Mouse (Mus musculus): Measurements from ENCODE around the gene Mrps5. TPM values are rescaled to one million over a fixed set of nuclear protein-coding genes. Genes with fewer than 3 reads are reported as not detected.

The Mrps5 gene
- polyA plus RNA-seq, 1 experiment from 2014 or later, result 70.5 TPM

GRCm38 (mm10) chr2:127619311-127619710 lies 32.3 kb downstream of the Mrps5 start:
- WGBS (ENCODE audit: insufficient replicate concordance), result 52% methylated on average over 3 of the region's 3 CpGs
- Histone ChIP-seq H3K36me3 (replicated peaks) (no peaks in the 10 kb centered on the region), H3K27ac (replicated peaks) (no peak overlapping the region), H3K9ac (no peak overlapping the region), H3K4me1 (replicated peaks) (no peaks in the 10 kb centered on the region), H3K4me2 (no peak overlapping the region), H3K4me3 (replicated peaks) (no peak overlapping the region), H3K9me3 (replicated peaks) (no peaks in the 10 kb centered on the region), H3K27me3 (peaks cover 9% of the 10 kb centered on the region; the same call in 1 of the 2 replicates)
- ATAC-seq (ENCODE audit: insufficient read depth), result no peak

- no peaks in the 10 kb centered on the region for H3K9me3 ChIP-seq (replicated peaks)
- H3K9ac ChIP-seq, result no peak overlapping the region
- no peak for ATAC-seq (ENCODE audit: insufficient read depth)
- H3K36me3 ChIP-seq (replicated peaks), result no peaks in the 10 kb centered on the region
- peaks cover 9% of the 10 kb centered on the region; the same call in 1 of the 2 replicates for H3K27me3 ChIP-seq
- no peak overlapping the region for H3K27ac ChIP-seq (replicated peaks)
- no peak overlapping the region for H3K4me2 ChIP-seq
- no peaks in the 10 kb centered on the region for H3K4me1 ChIP-seq (replicated peaks)
- no peak overlapping the region for H3K4me3 ChIP-seq (replicated peaks)
- 34% methylated on average over 3 of the region's 3 CpGs for WGBS (ENCODE audit: insufficient replicate concordance)
Observed at GRCm38 (mm10) chr2:127622065-127622464, 35.0 kb downstream of the Mrps5 start.

GRCm38 (mm10) chr2:127624786-127625185 lies 37.8 kb downstream of the Mrps5 start:
- Histone ChIP-seq H3K27me3 (peaks cover 9% of the 10 kb centered on the region; the same call in 1 of the 2 replicates), H3K27ac (replicated peaks) (no peak overlapping the region), H3K9me3 (replicated peaks) (no peaks in the 10 kb centered on the region), H3K4me3 (replicated peaks) (no peak overlapping the region), H3K36me3 (replicated peaks) (no peaks in the 10 kb centered on the region), H3K4me2 (no peak overlapping the region), H3K9ac (no peak overlapping the region), H3K4me1 (replicated peaks) (no peaks in the 10 kb centered on the region)
- 64% methylated on average over 2 of the region's 2 CpGs for WGBS (ENCODE audit: insufficient replicate concordance)
- no peak for ATAC-seq (ENCODE audit: insufficient read depth)

- WGBS (ENCODE audit: insufficient replicate concordance), result 62% methylated on average over 5 of the region's 5 CpGs
- Histone ChIP-seq H3K4me3 (replicated peaks) (no peak overlapping the region), H3K36me3 (replicated peaks) (no peaks in the 10 kb centered on the region), H3K9me3 (replicated peaks) (no peaks in the 10 kb centered on the region), H3K27ac (replicated peaks) (no peak overlapping the region), H3K9ac (no peak overlapping the region), H3K27me3 (peaks cover 9% of the 10 kb centered on the region; the same call in 1 of the 2 replicates), H3K4me1 (replicated peaks) (no peaks in the 10 kb centered on the region), H3K4me2 (no peak overlapping the region)
- no peak for ATAC-seq (ENCODE audit: insufficient read depth)
Observed at GRCm38 (mm10) chr2:127625659-127626058, 38.6 kb downstream of the Mrps5 start.

- Histone ChIP-seq H3K4me3 (replicated peaks) (no peak overlapping the region), H3K27ac (replicated peaks) (no peak overlapping the region), H3K9ac (no peak overlapping the region), H3K4me2 (no peak overlapping the region), H3K9me3 (replicated peaks) (no peaks in the 10 kb centered on the region), H3K27me3 (peaks cover 4% of the 10 kb centered on the region; the same call in 1 of the 2 replicates), H3K4me1 (replicated peaks) (no peaks in the 10 kb centered on the region), H3K36me3 (replicated peaks) (no peaks in the 10 kb centered on the region)
- WGBS (ENCODE audit: insufficient replicate concordance), result 56% methylated on average over 6 of the region's 6 CpGs
- ATAC-seq (ENCODE audit: insufficient read depth), result no peak
Observed at GRCm38 (mm10) chr2:127627354-127627753, 40.3 kb downstream of the Mrps5 start.

- ATAC-seq (ENCODE audit: insufficient read depth), result no peak
- 60% methylated on average over 6 of the region's 6 CpGs for WGBS (ENCODE audit: insufficient replicate concordance)
- H3K27me3 ChIP-seq, result no peaks in the 10 kb centered on the region; the same call in 1 of the 2 replicates
- H3K4me3 ChIP-seq (replicated peaks), result no peak overlapping the region
- H3K9me3 ChIP-seq (replicated peaks), result no peaks in the 10 kb centered on the region
- no peaks in the 10 kb centered on the region for H3K36me3 ChIP-seq (replicated peaks)
- no peak overlapping the region for H3K9ac ChIP-seq
- H3K4me1 ChIP-seq (replicated peaks), result no peaks in the 10 kb centered on the region
- H3K27ac ChIP-seq (replicated peaks), result no peak overlapping the region
- H3K4me2 ChIP-seq, result no peak overlapping the region
Observed at GRCm38 (mm10) chr2:127627990-127628570, 41.1 kb downstream of the Mrps5 start.

- H3K4me3 ChIP-seq (replicated peaks), result no peak overlapping the region
- H3K4me1 ChIP-seq (replicated peaks), result no peaks in the 10 kb centered on the region
- no peak for ATAC-seq (ENCODE audit: insufficient read depth)
- WGBS (ENCODE audit: insufficient replicate concordance), result 44% methylated on average over 2 of the region's 2 CpGs
- H3K9ac ChIP-seq, result no peak overlapping the region
- H3K4me2 ChIP-seq, result no peak overlapping the region
- H3K36me3 ChIP-seq (replicated peaks), result no peaks in the 10 kb centered on the region
- H3K9me3 ChIP-seq (replicated peaks), result no peaks in the 10 kb centered on the region
- H3K27ac ChIP-seq (replicated peaks), result no peak overlapping the region
- no peaks in the 10 kb centered on the region for H3K27me3 ChIP-seq
Observed at GRCm38 (mm10) chr2:127632601-127633000, 45.6 kb downstream of the Mrps5 start.

GRCm38 (mm10) chr2:127635581-127635980 lies 48.6 kb downstream of the Mrps5 start:
- H3K27ac ChIP-seq (replicated peaks), result no peak overlapping the region
- no peaks in the 10 kb centered on the region for H3K9me3 ChIP-seq (replicated peaks)
- no peaks in the 10 kb centered on the region for H3K36me3 ChIP-seq (replicated peaks)
- H3K27me3 ChIP-seq, result no peaks in the 10 kb centered on the region
- no peaks in the 10 kb centered on the region for H3K4me1 ChIP-seq (replicated peaks)
- H3K4me3 ChIP-seq (replicated peaks), result no peak overlapping the region
- 39% methylated on average over 6 of the region's 6 CpGs for WGBS (ENCODE audit: insufficient replicate concordance)
- H3K9ac ChIP-seq, result no peak overlapping the region
- H3K4me2 ChIP-seq, result no peak overlapping the region
- ATAC-seq (ENCODE audit: insufficient read depth), result no peak

GRCm38 (mm10) chr2:127638973-127639372 lies 52.0 kb downstream of the Mrps5 start:
- no peak for ATAC-seq (ENCODE audit: insufficient read depth)
- Histone ChIP-seq H3K27ac (replicated peaks) (no peak overlapping the region), H3K9ac (no peak overlapping the region), H3K36me3 (replicated peaks) (no peaks in the 10 kb centered on the region), H3K27me3 (peaks cover 19% of the 10 kb centered on the region; the same call in 1 of the 2 replicates), H3K4me1 (replicated peaks) (no peaks in the 10 kb centered on the region), H3K4me3 (replicated peaks) (no peak overlapping the region), H3K9me3 (replicated peaks) (no peaks in the 10 kb centered on the region), H3K4me2 (no peak overlapping the region)
- WGBS (ENCODE audit: insufficient replicate concordance), result 58% methylated on average over 9 of the region's 9 CpGs

GRCm38 (mm10) chr2:127643728-127644704 lies 57.0 kb downstream of the Mrps5 start:
- no peaks in the 10 kb centered on the region for H3K36me3 ChIP-seq (replicated peaks)
- H3K27me3 ChIP-seq, result peaks cover 22% of the 10 kb centered on the region; the same call in 1 of the 2 replicates
- ATAC-seq (ENCODE audit: insufficient read depth), result no peak
- H3K27ac ChIP-seq (replicated peaks), result no peak overlapping the region
- no peak overlapping the region for H3K9ac ChIP-seq
- H3K4me2 ChIP-seq, result no peak overlapping the region
- WGBS (ENCODE audit: insufficient replicate concordance), result 53% methylated on average over 19 of the region's 19 CpGs
- no peaks in the 10 kb centered on the region for H3K9me3 ChIP-seq (replicated peaks)
- H3K4me3 ChIP-seq (replicated peaks), result no peak overlapping the region
- H3K4me1 ChIP-seq (replicated peaks), result no peaks in the 10 kb centered on the region

- Histone ChIP-seq H3K27me3 (peaks cover 35% of the 10 kb centered on the region), H3K9me3 (replicated peaks) (no peaks in the 10 kb centered on the region), H3K4me2 (no peak overlapping the region), H3K4me1 (replicated peaks) (no peaks in the 10 kb centered on the region), H3K4me3 (replicated peaks) (no peak overlapping the region), H3K27ac (replicated peaks) (no peak overlapping the region), H3K36me3 (replicated peaks) (no peaks in the 10 kb centered on the region), H3K9ac (no peak overlapping the region)
- ATAC-seq (ENCODE audit: insufficient read depth), result no peak
- WGBS (ENCODE audit: insufficient replicate concordance), result 51% methylated on average over 5 of the region's 5 CpGs
Observed at GRCm38 (mm10) chr2:127646875-127647274, 59.9 kb downstream of the Mrps5 start.
